Mouse (Mus musculus) retina, adult 2 months (tissue): Measurements from ENCODE around the gene Gcsh.

ENCODE experiments used
- DNase-seq: peaks from one replicate; pipeline ENCODE4 v3.0.0-alpha.2; 2012; ENCODE audit warnings: low read depth, low spot score

The Gcsh gene

DNA sequence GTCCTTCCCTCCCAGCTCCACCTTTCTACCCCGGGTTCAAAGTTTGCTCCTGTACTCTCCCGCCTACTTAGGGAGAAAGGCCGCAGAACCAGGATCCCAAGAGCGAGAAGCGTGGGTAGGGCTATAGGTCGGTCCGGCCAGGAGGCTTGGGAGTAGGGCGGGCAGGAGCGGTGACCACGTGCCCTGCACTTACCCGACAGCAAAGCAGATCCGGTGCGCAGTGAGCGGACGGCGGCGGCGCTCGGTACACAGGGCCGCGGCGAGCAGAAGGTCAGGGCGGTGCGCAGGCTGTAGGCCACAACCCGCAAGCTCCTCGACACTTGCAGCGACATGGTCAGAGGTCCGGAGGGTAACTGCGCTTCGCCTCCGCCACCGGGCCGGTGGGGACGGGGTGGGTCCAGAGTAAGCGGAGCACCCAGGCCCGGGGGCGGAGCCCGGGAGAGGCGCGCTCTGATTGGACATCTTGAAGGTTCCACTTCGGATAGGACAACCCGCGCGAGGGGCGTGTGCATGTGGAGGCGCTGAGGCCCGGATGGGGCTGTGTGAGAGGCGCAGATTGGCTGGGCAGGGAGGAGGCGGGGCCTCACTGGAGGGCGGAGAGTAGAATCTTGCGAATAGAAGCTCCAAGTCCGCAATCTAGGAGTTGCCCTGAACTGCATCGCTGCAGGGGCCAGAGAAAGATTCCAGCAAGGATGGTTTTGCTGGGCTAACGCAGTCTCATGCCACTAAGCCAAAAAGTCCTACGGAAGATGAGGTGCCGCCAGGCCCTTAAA is at the start of gene Gcsh:
Gene Gcsh (minus strand): TSS at position 443 of the 773 bp plus-strand sequence.
- peak; percentile 90 for DNase-seq

DNA sequence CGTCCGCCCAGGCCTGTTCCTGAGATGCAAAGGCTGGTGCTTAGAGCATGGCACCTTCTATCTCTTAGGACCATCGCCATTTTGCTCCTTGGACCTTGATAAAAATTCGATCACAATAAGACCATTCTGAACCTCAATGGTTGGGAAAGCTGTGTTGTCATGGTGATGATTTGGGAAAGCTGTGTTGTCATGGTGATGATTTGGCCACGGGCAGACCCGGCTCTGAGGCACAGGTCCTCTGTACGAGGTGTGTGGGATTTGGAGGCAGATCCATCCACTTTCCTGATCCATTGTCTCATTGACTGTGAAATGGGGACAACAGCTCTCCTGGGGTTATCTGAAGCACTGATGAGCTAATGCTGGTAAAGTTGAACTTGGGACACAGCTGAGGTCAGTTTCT is 46.5 kb upstream of the Gcsh start:
- no peak for DNase-seq

DNA sequence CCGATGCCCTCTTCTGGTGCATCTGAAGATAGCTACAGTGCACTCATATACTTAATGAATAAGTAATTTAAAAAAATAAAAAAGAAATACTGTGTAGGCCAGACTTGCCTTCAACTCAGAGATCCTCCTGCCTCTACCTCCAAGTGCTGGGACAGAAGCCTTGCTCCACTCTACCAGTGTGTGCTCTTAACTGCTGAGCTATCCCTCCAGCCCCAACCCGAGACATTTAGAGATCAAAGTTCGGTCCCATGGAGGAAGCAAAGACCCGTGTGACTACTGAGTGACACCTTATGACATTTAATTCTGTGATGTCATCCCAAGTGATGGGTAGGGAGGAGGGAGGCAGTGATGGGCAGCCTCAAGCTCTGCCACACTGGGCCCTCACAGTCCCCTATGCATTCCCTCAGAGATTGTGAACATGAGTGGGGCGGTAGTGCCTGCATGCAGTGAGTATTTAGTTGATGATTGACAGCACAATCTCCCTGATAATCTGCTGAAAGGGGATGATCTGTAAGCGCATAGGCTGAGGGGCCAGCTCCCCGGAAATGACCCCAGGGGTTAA is 44.1 kb upstream of the Gcsh start:
- no peak for DNase-seq

DNA sequence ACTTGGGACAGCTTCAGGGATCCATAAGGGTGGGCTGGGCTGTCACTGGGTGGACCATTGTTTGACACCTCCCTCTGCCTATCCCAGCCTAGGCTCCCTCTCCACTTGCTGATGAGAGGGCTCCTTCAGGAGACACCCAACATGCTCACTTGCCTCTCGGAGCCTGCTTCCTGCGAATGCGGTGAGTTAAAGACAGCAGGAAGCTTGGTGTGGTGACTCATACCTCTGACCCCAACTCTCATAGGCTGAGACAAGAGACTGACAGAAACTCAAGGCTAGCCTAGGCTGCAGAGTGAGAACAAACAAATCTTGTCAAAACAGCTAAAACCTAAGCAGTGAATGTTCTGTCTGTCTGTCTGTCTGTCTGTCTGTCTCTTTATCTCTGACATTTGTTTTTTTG is 40.1 kb upstream of the Gcsh start:
- DNase-seq: no peak

DNA sequence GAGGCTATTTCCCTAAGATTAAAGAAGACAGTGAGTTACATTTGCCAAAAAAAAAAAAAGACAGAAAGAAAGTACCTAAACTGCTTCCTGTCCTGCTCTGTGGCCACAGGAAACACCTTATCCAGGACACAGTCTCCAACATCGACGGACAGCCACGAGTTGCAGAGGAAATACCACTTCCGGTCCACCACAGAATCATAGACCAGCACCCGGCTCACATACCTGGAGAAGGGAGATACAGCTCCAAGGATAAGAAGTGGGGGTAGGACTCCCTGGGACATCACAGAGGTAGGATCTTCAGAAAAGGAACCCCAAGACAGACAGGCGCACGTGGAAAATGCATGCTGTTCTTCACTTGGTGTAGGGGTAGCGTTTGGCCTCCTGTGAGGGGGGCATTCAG is 39.3 kb upstream of the Gcsh start:
- no peak for DNase-seq

DNA sequence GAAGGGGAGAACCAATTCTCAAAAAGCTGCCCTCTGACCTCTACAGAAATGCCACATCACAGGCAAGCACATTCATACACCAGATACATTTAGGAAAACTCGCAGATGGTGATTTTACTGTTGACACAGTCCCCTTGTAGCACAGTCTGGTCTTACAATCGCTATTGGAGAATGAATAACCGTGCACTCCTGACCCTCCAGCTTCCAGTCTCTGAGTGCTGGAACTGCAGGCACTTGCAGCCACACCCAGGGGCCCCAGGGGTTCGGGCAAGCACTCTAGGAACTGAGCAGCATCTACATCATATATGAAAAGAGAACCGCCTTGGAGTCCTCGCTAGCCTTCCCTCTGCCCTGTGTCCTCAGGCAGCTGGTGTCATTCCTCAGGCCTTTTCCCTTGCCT is 38.1 kb upstream of the Gcsh start:
- no peak for DNase-seq

DNA sequence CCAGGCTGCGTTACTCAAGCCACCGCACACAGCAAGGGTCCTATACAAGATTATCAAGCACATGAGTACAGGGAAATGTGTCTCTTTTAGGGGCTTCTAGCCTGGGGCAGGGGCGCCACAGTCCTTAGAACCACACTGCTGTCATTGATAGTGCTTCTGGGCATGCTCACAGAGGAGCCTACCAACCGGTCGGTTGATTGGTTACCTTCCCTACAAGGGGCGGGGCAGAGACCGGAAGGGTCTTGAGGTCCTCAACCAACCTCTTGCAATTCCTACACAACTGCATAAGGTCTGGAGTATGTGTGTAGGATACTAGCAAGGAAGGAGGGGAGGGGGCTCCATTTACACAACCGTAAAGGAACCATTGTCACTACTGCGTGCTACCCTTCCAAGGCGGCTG is 35.3 kb upstream of the Gcsh start:
- no peak for DNase-seq

DNA sequence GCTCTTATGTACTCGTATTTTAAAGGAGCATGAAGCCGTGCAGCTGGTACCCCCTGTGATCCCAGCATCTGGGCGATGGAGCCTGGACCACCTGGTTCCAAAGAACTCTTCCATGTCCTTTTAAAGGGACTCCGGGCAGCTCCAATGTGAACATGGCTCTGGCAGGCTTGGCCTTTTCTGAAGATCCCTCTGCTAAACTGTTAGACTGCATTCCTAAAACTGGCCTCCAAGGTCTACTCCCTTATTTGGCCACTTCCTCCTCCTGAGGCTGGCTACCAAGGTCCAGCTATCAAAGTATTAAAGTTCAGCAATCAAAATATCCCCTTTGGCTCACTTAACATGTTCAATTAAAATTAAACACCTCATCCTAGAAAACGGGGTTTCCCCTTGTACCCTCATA is 34.3 kb upstream of the Gcsh start:
- DNase-seq: no peak

DNA sequence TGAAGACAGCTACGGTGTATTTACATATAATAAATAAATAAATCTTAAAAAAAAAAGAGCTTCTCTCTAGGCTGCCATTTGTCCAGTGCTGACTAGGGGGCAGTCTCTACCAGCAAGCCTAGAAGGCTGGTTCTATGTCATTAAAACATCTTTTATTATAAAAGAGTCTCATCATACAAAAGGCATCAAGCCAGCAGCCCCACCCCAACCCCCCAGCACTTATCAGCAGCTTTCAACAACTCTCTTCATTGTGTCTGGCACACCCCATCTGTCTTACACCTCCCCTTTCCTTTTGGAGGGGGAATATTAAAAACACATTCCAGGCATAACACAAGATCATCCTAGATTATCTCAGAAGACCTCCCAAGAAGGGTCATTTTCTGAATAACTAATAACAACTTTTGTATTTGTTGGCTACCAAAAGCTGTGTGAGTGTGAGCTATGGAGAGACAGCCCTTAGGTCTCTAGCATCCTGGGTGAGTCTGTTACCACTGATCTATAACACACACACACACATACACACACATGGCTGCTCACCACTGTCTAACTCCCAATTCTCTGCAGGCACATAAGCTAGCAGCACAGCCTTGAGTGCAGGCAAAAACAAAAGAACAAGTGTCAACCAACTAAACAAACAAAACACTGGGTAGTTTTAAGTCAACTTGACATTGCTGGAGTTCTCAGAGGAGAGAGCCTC is 29.1 kb upstream of the Gcsh start:
- no peak for DNase-seq

DNA sequence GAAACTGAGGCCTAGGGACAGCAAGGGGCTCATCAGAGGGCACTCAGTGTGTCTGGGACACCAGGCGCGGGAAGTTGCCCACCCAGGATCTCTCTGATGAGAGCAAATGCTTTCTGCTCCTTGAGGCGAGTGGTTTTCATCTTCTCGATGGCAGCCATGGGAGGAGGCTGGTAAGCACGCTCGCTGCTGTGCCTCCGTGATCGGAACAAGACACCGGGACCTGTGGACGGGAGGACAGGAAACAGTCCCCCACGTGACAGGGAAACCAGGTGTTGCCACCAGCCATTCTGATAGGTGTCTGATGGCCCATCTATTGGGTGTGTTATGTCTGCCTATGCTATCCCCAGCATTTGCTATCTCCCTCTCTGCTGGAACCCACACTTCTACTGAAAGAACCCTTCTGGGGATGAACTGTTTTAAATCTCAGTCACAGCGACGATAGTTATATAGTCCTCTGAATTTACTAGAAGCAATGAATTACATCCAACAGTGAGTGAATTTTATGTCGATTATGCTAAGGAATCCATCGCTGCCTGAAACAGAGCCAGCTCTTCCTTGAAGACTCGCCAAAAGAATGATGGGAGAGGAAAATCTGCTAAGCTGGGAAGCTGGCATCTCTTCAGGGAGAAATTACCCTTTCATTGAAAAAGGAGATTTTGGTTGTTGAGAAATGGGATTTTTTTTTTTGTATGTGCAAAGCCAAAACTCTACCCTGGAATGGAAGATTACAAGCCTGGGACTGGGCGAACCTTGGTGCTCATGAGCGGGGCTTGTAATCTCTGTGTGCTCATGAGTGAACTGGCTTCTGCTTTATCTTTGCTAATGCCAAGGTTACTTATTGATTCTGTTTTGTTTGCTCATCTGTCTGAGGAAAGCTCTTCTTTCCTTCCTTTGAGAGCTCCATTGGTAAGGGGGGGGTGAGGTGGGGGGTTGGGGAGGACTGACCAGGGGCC is 26.3 kb upstream of the Gcsh start:
- no peak for DNase-seq

DNA sequence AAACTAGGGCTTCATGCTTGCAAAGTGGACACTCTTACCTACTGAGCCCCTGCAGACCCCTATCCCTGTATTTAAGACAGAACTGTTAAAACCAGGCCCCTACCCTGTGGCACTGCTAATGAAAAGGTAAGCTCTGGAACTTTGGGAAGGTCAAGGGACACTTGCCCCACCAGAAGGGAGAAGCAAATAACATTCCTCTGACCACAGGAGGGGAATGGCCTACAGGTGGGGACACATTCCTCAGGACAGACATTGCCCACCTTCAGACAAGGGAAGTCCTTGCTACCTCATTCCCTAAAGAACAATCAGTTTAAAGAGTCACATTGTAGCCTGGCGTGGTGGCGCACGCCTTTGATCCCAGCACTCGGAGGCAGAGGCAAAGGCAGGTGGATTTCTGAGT is 24.6 kb upstream of the Gcsh start:
- no peak for DNase-seq

DNA sequence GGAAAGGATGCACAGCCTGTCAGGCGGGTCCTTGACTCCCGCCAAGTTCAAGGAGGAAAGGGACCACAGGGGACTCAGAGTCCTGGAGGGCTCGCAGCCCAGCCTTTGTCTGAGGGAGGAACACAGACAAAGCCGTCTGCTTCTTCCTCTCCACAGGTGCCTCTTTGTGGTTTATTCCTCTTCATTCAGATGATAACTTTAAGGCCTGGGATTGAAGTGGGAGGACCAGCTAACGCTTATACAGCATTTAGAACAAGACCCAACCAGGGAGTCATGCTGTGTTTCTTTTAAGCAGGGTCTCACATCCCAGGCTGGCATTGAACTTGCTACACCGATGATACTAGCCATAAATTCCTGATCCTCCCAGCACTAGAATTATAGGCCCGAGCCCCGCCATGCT is 23.7 kb upstream of the Gcsh start:
- DNase-seq: no peak

DNA sequence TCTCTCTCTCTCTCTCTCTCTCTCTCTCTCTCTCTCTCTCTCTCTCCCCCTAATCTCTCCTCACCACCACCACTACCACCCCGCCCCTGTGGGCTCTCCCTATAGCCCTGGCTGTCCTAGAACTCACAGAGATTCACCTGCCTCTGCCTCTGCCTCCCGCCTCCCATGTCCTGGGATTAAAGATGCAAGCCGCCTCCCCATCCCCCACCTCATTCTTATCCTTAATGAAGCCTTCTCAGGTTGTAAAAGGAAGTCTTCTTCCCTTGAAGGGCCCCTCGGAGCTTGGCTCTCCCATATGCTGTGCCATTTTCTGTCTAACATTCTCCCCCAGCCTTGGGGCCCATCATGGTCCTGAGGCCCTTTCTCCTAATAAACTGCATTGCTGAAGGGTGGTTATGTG is 22.3 kb upstream of the Gcsh start:
- no peak for DNase-seq

DNA sequence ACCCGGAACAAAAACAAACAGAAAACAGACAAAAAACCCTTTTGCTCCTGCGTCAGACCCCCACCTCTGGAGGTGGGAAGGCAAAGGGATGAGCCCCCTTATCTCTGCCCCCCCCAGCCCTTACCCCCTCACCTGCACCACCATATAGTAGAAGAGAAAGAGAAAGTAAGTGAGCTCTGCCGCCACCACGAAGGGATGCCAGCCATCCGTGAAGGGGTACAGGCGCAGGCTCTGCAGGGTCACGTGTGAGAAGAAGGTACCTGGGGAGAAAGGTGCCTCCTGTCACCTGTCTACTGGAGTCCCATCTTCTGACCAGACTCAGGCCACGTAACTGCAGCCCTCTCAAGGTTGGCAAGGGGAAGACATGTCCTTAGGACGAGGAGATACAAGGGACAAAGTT is 18.0 kb upstream of the Gcsh start:
- no peak for DNase-seq

DNA sequence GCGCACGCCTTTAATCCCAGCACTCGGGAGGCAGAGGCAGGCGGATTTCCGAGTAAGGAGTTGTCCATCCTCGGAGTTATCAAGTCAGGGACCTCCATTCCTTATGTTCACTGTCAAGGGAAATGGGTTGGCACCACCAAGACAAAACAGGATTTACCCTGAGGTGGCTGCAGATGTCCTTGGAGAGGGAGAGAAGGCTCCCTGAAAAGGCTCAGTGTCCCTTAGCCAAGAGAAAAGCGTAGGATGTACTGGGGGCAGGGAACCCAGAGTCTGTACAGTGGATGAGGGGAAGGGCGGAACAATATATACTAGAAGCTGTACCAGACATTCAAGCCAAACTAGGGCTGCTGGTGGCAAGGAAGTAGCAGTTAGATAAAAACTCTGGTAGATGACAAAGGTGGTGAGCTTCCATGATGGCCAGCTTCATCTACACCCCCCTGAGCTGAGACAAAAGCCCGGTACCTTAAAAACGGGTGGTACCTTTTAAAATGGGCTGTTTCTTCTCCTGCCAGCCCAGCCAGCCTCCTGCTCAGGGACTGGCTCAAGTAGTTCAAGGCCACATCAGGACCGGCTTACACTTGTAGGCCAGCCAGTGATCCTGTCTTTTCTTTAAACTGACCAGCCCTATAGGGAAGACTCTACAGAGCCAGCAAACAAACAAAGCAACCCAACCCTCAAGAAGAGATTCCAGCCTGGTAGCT is 829 bp upstream of the Gcsh start:
- DNase-seq: no peak

DNA sequence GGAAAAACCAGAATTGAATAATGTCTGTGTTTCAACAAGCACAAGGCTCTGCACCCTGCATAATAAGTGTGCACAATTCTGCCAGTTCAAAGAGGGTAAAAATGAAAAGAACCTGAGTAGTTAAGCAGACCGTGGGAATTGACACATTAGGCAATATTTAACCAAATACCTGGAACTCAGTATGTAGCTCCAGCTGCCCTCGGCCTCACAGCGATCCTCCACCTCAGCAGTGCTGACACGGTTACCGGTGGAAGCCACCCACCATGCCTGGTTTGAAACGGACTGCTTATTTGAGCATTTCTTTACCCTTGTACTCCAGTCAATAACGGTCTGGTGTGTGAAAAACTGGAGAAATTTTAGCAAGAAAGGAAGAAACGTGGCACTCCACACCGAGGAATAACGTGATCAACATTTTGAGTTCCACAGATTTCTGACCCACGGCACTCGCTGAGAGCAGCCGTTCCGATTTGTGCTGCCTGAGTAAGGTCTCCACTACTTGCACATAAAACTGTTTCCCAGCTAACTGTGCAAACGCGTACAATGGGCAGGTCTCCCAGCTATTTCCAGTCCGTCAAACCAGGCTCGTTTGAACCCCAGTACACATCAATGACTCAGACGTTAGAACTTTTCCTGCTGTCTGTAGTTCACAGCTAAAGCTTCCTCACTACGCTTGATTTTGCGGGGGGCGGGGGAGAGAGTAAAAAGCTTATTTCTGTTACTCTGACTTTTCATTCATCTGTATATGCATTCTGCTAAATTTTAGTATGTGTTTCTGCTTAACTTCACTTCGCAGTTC is 963 bp downstream of the Gcsh start:
- no peak for DNase-seq

DNA sequence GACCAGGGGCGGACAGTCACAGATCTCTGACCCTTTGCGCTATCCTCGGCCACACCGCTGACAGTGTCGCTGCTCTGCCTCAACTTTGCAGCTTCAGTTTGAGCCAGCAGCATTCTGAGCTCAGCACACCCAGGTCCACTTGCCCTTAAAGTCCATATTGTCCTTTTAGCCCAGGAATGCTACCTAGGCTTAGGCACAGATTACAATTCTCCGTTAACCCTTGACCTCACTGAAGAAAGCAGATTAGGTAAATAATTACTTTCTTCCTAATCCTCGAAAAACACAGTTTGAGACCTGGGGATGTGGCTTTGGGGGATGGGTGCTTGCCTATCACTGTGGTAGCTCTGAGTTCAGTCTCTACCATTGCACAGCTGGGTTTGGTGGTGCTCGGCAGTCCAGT is 2.1 kb downstream of the Gcsh start:
- no peak for DNase-seq

DNA sequence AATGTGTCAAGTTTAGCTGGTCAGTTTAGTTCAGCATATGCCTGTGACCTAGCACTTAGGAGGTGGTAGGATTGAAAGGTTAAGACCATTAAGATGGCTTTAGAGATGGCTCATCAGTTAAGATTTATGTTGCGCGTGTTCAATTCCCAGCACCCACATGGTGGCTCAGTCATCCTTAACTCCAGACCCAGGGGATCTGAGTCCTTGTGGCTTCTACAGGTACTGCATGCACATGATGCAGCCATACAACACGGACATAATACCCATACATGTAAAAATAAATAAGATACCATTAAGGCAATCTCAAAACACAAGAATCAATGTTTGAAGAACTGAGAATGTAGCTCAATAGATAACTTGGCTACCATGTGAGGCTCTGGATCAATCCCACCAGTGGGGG is 3.5 kb downstream of the Gcsh start:
- no peak for DNase-seq

DNA sequence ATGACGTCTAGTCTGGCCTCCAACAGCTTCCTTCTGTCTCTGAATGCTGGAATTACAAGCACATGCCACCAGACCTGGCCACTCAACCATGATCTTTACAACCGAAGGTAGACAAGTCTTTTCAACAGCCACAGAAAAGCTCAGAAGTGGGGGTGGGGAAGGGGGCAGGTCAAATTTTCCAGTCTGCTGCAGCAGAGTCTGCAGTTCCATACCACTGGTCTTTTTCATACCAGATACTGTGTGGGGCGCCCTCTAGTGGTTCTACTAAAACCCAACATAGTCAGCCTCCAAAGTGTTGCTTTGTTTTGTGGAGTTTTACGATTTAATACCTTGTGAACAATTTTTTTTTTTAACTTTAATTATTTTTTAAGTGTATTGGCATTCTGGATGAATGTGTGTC is 13.2 kb downstream of the Gcsh start:
- peak; percentile 39 for DNase-seq

DNA sequence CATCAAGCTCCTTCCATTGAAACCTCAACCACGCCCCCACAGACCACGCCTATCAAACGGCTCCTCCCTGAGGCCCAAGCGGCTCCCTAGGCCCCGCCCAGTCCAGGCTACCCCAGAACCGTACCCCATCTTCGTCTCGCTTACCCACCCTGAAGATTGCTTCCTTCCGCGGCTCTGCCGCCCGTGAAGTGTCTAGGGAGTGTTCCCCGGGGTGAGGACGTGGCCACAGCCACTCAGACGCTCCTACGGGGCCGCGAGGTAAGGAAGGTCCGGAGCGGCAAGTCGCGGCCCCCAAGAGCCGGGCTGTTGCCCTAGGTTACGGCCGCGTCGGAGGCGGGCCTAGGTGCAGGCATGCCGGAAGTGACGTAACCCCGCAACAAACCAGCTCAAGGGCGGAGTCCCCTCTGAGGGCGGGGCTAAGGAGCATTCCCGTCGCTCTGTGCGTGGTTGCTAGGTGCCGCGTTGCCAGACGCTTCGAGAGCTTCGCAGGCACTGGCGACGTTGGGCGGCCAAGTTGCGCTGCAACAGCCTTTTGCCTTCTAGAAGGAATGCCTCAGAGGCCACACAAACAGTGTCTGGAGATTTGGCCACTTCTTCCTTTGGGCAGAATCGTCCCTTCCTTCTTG is 14.6 kb downstream of the Gcsh start, which contains the start of gene 1700030J22Rik:
Gene 1700030J22Rik (minus strand): TSS at position 329 of the 626 bp plus-strand sequence.
- DNase-seq: peak; percentile 98
